Mouse (Mus musculus): ENCODE data around the gene Cct3. TPM values are rescaled to one million over a fixed set of nuclear protein-coding genes. Genes with fewer than 3 reads are reported as not detected.
A peak's percentile ranks its signal among the peaks of the same experiment; 100 is the strongest.

Gene Cct3
- polyA plus RNA-seq, 1 experiment from 2014 or later: 865 TPM

- no peaks in the 10 kb centered on the region for H3K9me3 ChIP-seq (replicated peaks)
- peaks cover 23% of the 10 kb centered on the region for H3K4me1 ChIP-seq
- DNase-seq (ENCODE audit: low spot score): no peak
- H3K4me3 ChIP-seq: no peak overlapping the region; the same call in 1 of the 2 replicates
- WGBS: 95% methylated on average over 1 of the region's 1 CpGs
- H3K27ac ChIP-seq (replicated peaks): no peak overlapping the region
- peaks cover 59% of the 10 kb centered on the region for H3K36me3 ChIP-seq
- no peaks in the 10 kb centered on the region for H3K27me3 ChIP-seq (ENCODE audit: low read depth, poor library complexity, severe bottlenecking)
Measured at GRCm38 (mm10) chr3:88299172-88299571, 2.3 kb downstream of the Cct3 start.

GRCm38 (mm10) chr3:88324951-88325405 lies 28.1 kb downstream of the Cct3 start, which contains the start of gene Glmp:
Gene Glmp, plus strand, starts transcription at chr3:88325023.
- WGBS: 3% methylated on average over 10 of the region's 10 CpGs
- H3K9me3 ChIP-seq (replicated peaks): no peaks in the 10 kb centered on the region
- peak; percentile 63 for DNase-seq (ENCODE audit: low spot score)
- peaks cover 79% of the 10 kb centered on the region for H3K36me3 ChIP-seq
- no peaks in the 10 kb centered on the region for H3K27me3 ChIP-seq (ENCODE audit: low read depth, poor library complexity, severe bottlenecking)
- peak within 1 kb of the TSS; percentile 73 for H3K4me3 ChIP-seq
- peaks cover 14% of the 10 kb centered on the region for H3K4me1 ChIP-seq
- H3K27ac ChIP-seq (replicated peaks): peak within 1 kb of the TSS; percentile 65

- Histone ChIP-seq H3K4me1 (peaks cover 15% of the 10 kb centered on the region), H3K36me3 (peaks cover 54% of the 10 kb centered on the region), H3K27me3 (ENCODE audit: low read depth, poor library complexity, severe bottlenecking) (no peaks in the 10 kb centered on the region), H3K9me3 (replicated peaks) (no peaks in the 10 kb centered on the region), H3K27ac (replicated peaks) (no peak overlapping the region), H3K4me3 (no peak overlapping the region)
- DNase-seq (ENCODE audit: low spot score): no peak
- WGBS: 90% methylated on average over 5 of the region's 5 CpGs
Measured at GRCm38 (mm10) chr3:88328956-88329355, 32.0 kb downstream of the Cct3 start.

GRCm38 (mm10) chr3:88331282-88331681 lies 34.4 kb downstream of the Cct3 start:
- Histone ChIP-seq H3K36me3 (peaks cover 50% of the 10 kb centered on the region), H3K4me1 (peaks cover 18% of the 10 kb centered on the region), H3K4me3 (no peak overlapping the region), H3K27me3 (ENCODE audit: low read depth, poor library complexity, severe bottlenecking) (no peaks in the 10 kb centered on the region), H3K9me3 (replicated peaks) (no peaks in the 10 kb centered on the region), H3K27ac (replicated peaks) (no peak overlapping the region)
- DNase-seq (ENCODE audit: low spot score): no peak
- 21% methylated on average over 2 of the region's 2 CpGs for WGBS

GRCm38 (mm10) chr3:88334029-88334658 lies 37.2 kb downstream of the Cct3 start:
- DNase-seq (ENCODE audit: low spot score): no peak
- no peaks in the 10 kb centered on the region for H3K27me3 ChIP-seq (ENCODE audit: low read depth, poor library complexity, severe bottlenecking)
- peak overlapping the region; percentile 97 for H3K4me3 ChIP-seq
- H3K27ac ChIP-seq (replicated peaks): no peak overlapping the region
- H3K36me3 ChIP-seq: peaks cover 33% of the 10 kb centered on the region
- peaks cover 36% of the 10 kb centered on the region for H3K4me1 ChIP-seq
- WGBS: 57% methylated on average over 12 of the region's 12 CpGs
- H3K9me3 ChIP-seq (replicated peaks): no peaks in the 10 kb centered on the region

- 32% methylated on average over 3 of the region's 3 CpGs for WGBS
- Histone ChIP-seq H3K4me3 (peak overlapping the region; percentile 97), H3K4me1 (peaks cover 36% of the 10 kb centered on the region), H3K27ac (replicated peaks) (peak overlapping the region; percentile 99), H3K27me3 (ENCODE audit: low read depth, poor library complexity, severe bottlenecking) (no peaks in the 10 kb centered on the region), H3K36me3 (peaks cover 25% of the 10 kb centered on the region), H3K9me3 (replicated peaks) (no peaks in the 10 kb centered on the region)
- no peak for DNase-seq (ENCODE audit: low spot score)
Measured at GRCm38 (mm10) chr3:88334902-88335435, 38.1 kb downstream of the Cct3 start.

GRCm38 (mm10) chr3:88335436-88336053 lies 38.6 kb downstream of the Cct3 start:
- DNase-seq (ENCODE audit: low spot score): no peak
- Histone ChIP-seq H3K36me3 (peaks cover 20% of the 10 kb centered on the region), H3K27me3 (ENCODE audit: low read depth, poor library complexity, severe bottlenecking) (no peaks in the 10 kb centered on the region), H3K27ac (replicated peaks) (peak overlapping the region; percentile 99), H3K9me3 (replicated peaks) (no peaks in the 10 kb centered on the region), H3K4me3 (peak overlapping the region; percentile 97), H3K4me1 (peaks cover 36% of the 10 kb centered on the region)
- WGBS: 2% methylated on average over 27 of the region's 27 CpGs

- Histone ChIP-seq H3K4me1 (peaks cover 36% of the 10 kb centered on the region), H3K27ac (replicated peaks) (peak within 1 kb of the TSS; percentile 99), H3K27me3 (ENCODE audit: low read depth, poor library complexity, severe bottlenecking) (no peaks in the 10 kb centered on the region), H3K9me3 (replicated peaks) (no peaks in the 10 kb centered on the region), H3K4me3 (peak within 1 kb of the TSS; percentile 97), H3K36me3 (peaks cover 24% of the 10 kb centered on the region)
- WGBS: 2% methylated on average over 66 of the region's 66 CpGs
- DNase-seq (ENCODE audit: low spot score): peak; percentile 97
Measured at GRCm38 (mm10) chr3:88336058-88337013, 39.4 kb downstream of the Cct3 start, which contains the start of the genes Tmem79 and Smg5. Gene Tmem79, minus strand, starts transcription at chr3:88336148. Gene Smg5, plus strand, starts transcription at chr3:88336260.

GRCm38 (mm10) chr3:88337367-88338020 lies 40.6 kb downstream of the Cct3 start:
- no peak for DNase-seq (ENCODE audit: low spot score)
- Histone ChIP-seq H3K36me3 (peaks cover 31% of the 10 kb centered on the region), H3K9me3 (replicated peaks) (no peaks in the 10 kb centered on the region), H3K27me3 (ENCODE audit: low read depth, poor library complexity, severe bottlenecking) (no peaks in the 10 kb centered on the region), H3K4me3 (peak overlapping the region; percentile 97), H3K4me1 (peaks cover 36% of the 10 kb centered on the region), H3K27ac (replicated peaks) (no peak overlapping the region)
- 86% methylated on average over 11 of the region's 11 CpGs for WGBS

- H3K9me3 ChIP-seq (replicated peaks): no peaks in the 10 kb centered on the region
- H3K36me3 ChIP-seq: peaks cover 34% of the 10 kb centered on the region
- H3K27me3 ChIP-seq (ENCODE audit: low read depth, poor library complexity, severe bottlenecking): no peaks in the 10 kb centered on the region
- H3K27ac ChIP-seq (replicated peaks): no peak overlapping the region
- WGBS: 90% methylated on average over 7 of the region's 7 CpGs
- H3K4me3 ChIP-seq: no peak overlapping the region
- H3K4me1 ChIP-seq: peaks cover 36% of the 10 kb centered on the region
- no peak for DNase-seq (ENCODE audit: low spot score)
Measured at GRCm38 (mm10) chr3:88338316-88338715, 41.4 kb downstream of the Cct3 start.

GRCm38 (mm10) chr3:88339006-88339405 lies 42.1 kb downstream of the Cct3 start:
- Histone ChIP-seq H3K9me3 (replicated peaks) (no peaks in the 10 kb centered on the region), H3K4me1 (peaks cover 35% of the 10 kb centered on the region), H3K27me3 (ENCODE audit: low read depth, poor library complexity, severe bottlenecking) (no peaks in the 10 kb centered on the region), H3K36me3 (peaks cover 41% of the 10 kb centered on the region), H3K4me3 (no peak overlapping the region), H3K27ac (replicated peaks) (no peak overlapping the region)
- no peak for DNase-seq (ENCODE audit: low spot score)
- WGBS: 85% methylated on average over 3 of the region's 3 CpGs

GRCm38 (mm10) chr3:88350732-88351131 lies 53.8 kb downstream of the Cct3 start:
- Histone ChIP-seq H3K9me3 (replicated peaks) (no peaks in the 10 kb centered on the region), H3K36me3 (peaks cover 100% of the 10 kb centered on the region), H3K4me1 (no peaks in the 10 kb centered on the region), H3K4me3 (no peak overlapping the region), H3K27ac (replicated peaks) (no peak overlapping the region), H3K27me3 (ENCODE audit: low read depth, poor library complexity, severe bottlenecking) (no peaks in the 10 kb centered on the region)
- WGBS: 94% methylated on average over 13 of the region's 13 CpGs
- no peak for DNase-seq (ENCODE audit: low spot score)

Measured in midbrain, embryonic 10.5 days (tissue).